Mouse (Mus musculus): Measurements from ENCODE around the gene Galntl6.

- TF ChIP-seq CTCF (IDR thresholded peaks at IDR 0.05; ENCODE audit: control insufficient read depth, insufficient read depth, low read length) (no peak), POLR2A (IDR thresholded peaks at IDR 0.05; ENCODE audit: borderline replicate concordance, control insufficient read depth, low read depth, low read length) (no peak)
Observed at GRCm38 (mm10) chr8:58568086-58568485, 344.4 kb downstream of the Galntl6 start.
